Mouse (Mus musculus) MEL (cell line): Measurements from ENCODE around the gene Zfp638. TPM values are rescaled to one million over a fixed set of nuclear protein-coding genes. Genes with fewer than 3 reads are reported as not detected.

Experiments used
- DNase-seq: peaks from one replicate; pipeline ENCODE4 v3.0.0; 2011; ENCODE audit warnings: low read depth, low spot score
- H3K27ac ChIP-seq: 2 replicates; pipeline ENCODE4 v1.5.1; 2012; ENCODE audit warnings: low read depth, mild to moderate bottlenecking, control low read depth, low read length, moderate library complexity; ENCODE audit not compliant: control insufficient read depth
- H3K27me3 ChIP-seq, 2 experiments: fragments of 150-350 bp in 1 of 2; sonication (generic) in 1 of 2; 2 replicates each; pipeline ENCODE4 v1.6.1; 2012; ENCODE audit warnings: low read length in 2 of 2, mild to moderate bottlenecking in 2 of 2, improper control_type of control experiment in 1 of 2, moderate library complexity in 1 of 2; ENCODE audit not compliant: insufficient read depth in 2 of 2, control insufficient read depth in 1 of 2
- H3K36me3 ChIP-seq, 2 experiments: 2 replicates each; pipeline ENCODE4 v1.6.1; 2012 to 2014; ENCODE audit warnings: low read length in 2 of 2, improper control_type of control experiment in 1 of 2, inconsistent platforms in 1 of 2, mild to moderate bottlenecking in 1 of 2; ENCODE audit not compliant: insufficient read depth in 2 of 2, control insufficient read depth in 1 of 2
- H3K4me1 ChIP-seq, 2 experiments: fragments of 150-350 bp in 1 of 2; sonication (generic) in 1 of 2; 2 replicates each; pipeline ENCODE4 v1.6.1; 2012; ENCODE audit warnings: low read length in 2 of 2, improper control_type of control experiment in 1 of 2, mild to moderate bottlenecking in 1 of 2; ENCODE audit not compliant: insufficient read depth in 2 of 2, control insufficient read depth in 1 of 2
- H3K4me3 ChIP-seq, 2 experiments: fragments of 150-350 bp in 1 of 2; sonication (generic) in 1 of 2; 2 replicates each; pipeline ENCODE4 v1.5.1; 2012; ENCODE audit warnings: low read depth in 2 of 2, low read length in 2 of 2, mild to moderate bottlenecking in 2 of 2, moderate library complexity in 2 of 2, control low read depth in 1 of 2, improper control_type of control experiment in 1 of 2; ENCODE audit not compliant: control insufficient read depth in 1 of 2, insufficient read depth in 1 of 2
- H3K79me2 ChIP-seq: 2 replicates; pipeline ENCODE4 v1.6.1; 2012; ENCODE audit warnings: mild to moderate bottlenecking, low read length, moderate library complexity; ENCODE audit not compliant: control insufficient read depth, poor library complexity, insufficient read depth
- H3K9ac ChIP-seq: 2 replicates; pipeline ENCODE4 v1.6.1; 2012; ENCODE audit warnings: low read depth, mild to moderate bottlenecking, control low read depth, low read length, moderate library complexity; ENCODE audit not compliant: control insufficient read depth, poor library complexity, severe bottlenecking
- H3K9me3 ChIP-seq: fragments of 150-350 bp; sonication (generic); replicated peaks from 2 replicates; pipeline ENCODE4 v1.6.1; 2012; ENCODE audit warnings: mild to moderate bottlenecking, low read length, improper control_type of control experiment, moderate library complexity; ENCODE audit not compliant: insufficient read depth
- CHD1 ChIP-seq: IDR thresholded peaks from 2 replicates; pipeline ENCODE4 v1.6.1; 2012; ENCODE audit warnings: low read depth, mild to moderate bottlenecking, inconsistent platforms, low read length, improper control_type of control experiment
- CHD2 ChIP-seq: IDR thresholded peaks from 2 replicates; pipeline ENCODE4 v1.6.1; 2011; ENCODE audit warnings: low read length, improper control_type of control experiment
- CTCF ChIP-seq, 3 experiments: IDR thresholded peaks in 2 of 3; conservative IDR thresholded peaks in 1 of 3; 2 replicates each; pipeline ENCODE4 v1.5.1; 2011 to 2012; ENCODE audit warnings: low read length in 3 of 3, low read depth in 2 of 3, mild to moderate bottlenecking in 2 of 3, improper control_type of control experiment in 1 of 3, inconsistent platforms in 1 of 3, mixed read lengths in 1 of 3, moderate library complexity in 1 of 3; ENCODE audit not compliant: control insufficient read depth in 1 of 3, insufficient read depth in 1 of 3, poor library complexity in 1 of 3, severe bottlenecking in 1 of 3
- E2F4 ChIP-seq: IDR thresholded peaks from 2 replicates; pipeline ENCODE4 v1.6.1; 2011; ENCODE audit warnings: low read depth, low read length, improper control_type of control experiment, borderline replicate concordance
- EP300 ChIP-seq, 2 experiments: IDR thresholded peaks; 2 replicates each; pipeline ENCODE4 v1.6.1; 2011; ENCODE audit warnings: improper control_type of control experiment in 2 of 2, low read length in 2 of 2, low read depth in 1 of 2, mild to moderate bottlenecking in 1 of 2
- GABPA ChIP-seq: IDR thresholded peaks from 2 replicates; pipeline ENCODE4 v1.6.1; 2012; ENCODE audit warnings: low read depth, mild to moderate bottlenecking, inconsistent platforms, low read length, improper control_type of control experiment, moderate library complexity
- HCFC1 ChIP-seq: IDR thresholded peaks from 2 replicates; pipeline ENCODE4 v1.6.1; 2012; ENCODE audit warnings: low read depth, mild to moderate bottlenecking, inconsistent platforms, low read length, improper control_type of control experiment, moderate library complexity
- MXI1 ChIP-seq: IDR thresholded peaks from 2 replicates; pipeline ENCODE4 v1.6.1; 2011; ENCODE audit warnings: mild to moderate bottlenecking, low read depth, low read length, improper control_type of control experiment
- MYC ChIP-seq: IDR thresholded peaks from 2 replicates; pipeline ENCODE4 v1.6.1; 2011; ENCODE audit warnings: low read depth, mild to moderate bottlenecking, low read length, improper control_type of control experiment, moderate library complexity
- NELFE ChIP-seq: IDR thresholded peaks from 2 replicates; pipeline ENCODE4 v1.6.1; 2011; ENCODE audit warnings: low read depth, low read length, improper control_type of control experiment
- POLR2AphosphoS2 ChIP-seq: IDR thresholded peaks from 2 replicates; pipeline ENCODE4 v1.6.1; 2011; ENCODE audit warnings: low read length, improper control_type of control experiment
- RAD21 ChIP-seq: IDR thresholded peaks from 2 replicates; pipeline ENCODE4 v1.6.1; 2011; ENCODE audit warnings: mild to moderate bottlenecking, low read depth, low read length, improper control_type of control experiment
- SIN3A ChIP-seq: IDR thresholded peaks from 2 replicates; pipeline ENCODE4 v1.6.1; 2012; ENCODE audit warnings: low read length, improper control_type of control experiment, inconsistent platforms
- SMC3 ChIP-seq: IDR thresholded peaks from 2 replicates; pipeline ENCODE4 v1.6.1; 2011; ENCODE audit warnings: low read depth, low read length, improper control_type of control experiment
- TAL1 ChIP-seq: IDR thresholded peaks from 2 replicates; pipeline ENCODE4 v1.6.1; 2012; ENCODE audit warnings: mild to moderate bottlenecking, inconsistent platforms, low read length, moderate library complexity, mixed read lengths
- TBP ChIP-seq: IDR thresholded peaks from 2 replicates; pipeline ENCODE4 v1.8.0; 2011; ENCODE audit warnings: low read depth, low read length, improper control_type of control experiment
- ZKSCAN1 ChIP-seq: IDR thresholded peaks from 2 replicates; pipeline ENCODE4 v1.6.1; 2012; ENCODE audit warnings: low read depth, mild to moderate bottlenecking, inconsistent platforms, low read length, improper control_type of control experiment, moderate library complexity
- ZNF384 ChIP-seq: IDR thresholded peaks from 2 replicates; pipeline ENCODE4 v1.6.1; 2012; ENCODE audit warnings: low read depth, mild to moderate bottlenecking, inconsistent platforms, low read length, improper control_type of control experiment
- polyA plus RNA-seq, 2 experiments: library from polyadenylated mRNA; stranded (reverse) in 1 of 2; unstranded in 1 of 2; fragments of >175 nt in 1 of 2; fragments of >200 nt in 1 of 2; gene quantifications; 2 replicates each; pipeline versions ENCODE4 v1.2.1 to v1.2.4; 2012; ENCODE audit warnings: low replicate concordance in 2 of 2, low read depth in 1 of 2; ENCODE audit not compliant: insufficient read length in 2 of 2, insufficient read depth in 1 of 2, missing spikeins in 1 of 2
- total RNA-seq: library from RNA; depleted of rRNA; stranded (reverse); fragments of 300-350 nt; gene quantifications from 2 replicates; pipeline ENCODE4 v1.2.3, GENCODE M21; 2012

The Zfp638 gene
- total and polyA plus RNA-seq, 3 experiments, result 50.1 to 69.0 (median 61.2) TPM

GRCm38 (mm10) chr6:83942806-83943205, 75.9 kb downstream of the Zfp638 start:
- H3K4me3 ChIP-seq, result no peak overlapping the region
- H3K9ac ChIP-seq, result no peak overlapping the region
- no peak for DNase-seq
- no peaks in the 10 kb centered on the region for H3K9me3 ChIP-seq
- peaks cover 0 to 10% of the 10 kb centered on the region in 2 experiments; a peak in 3 of 4 replicates for H3K4me1 ChIP-seq
- TF ChIP-seq TAL1 (no peak), MYC (no peak), GABPA (no peak), CHD1 (no peak), ZNF384 (no peak)
- H3K27ac ChIP-seq, result no peak overlapping the region
- peaks cover 10 to 46% of the 10 kb centered on the region in 2 experiments for H3K36me3 ChIP-seq
- no peaks in the 10 kb centered on the region for H3K27me3 ChIP-seq
- no peaks in the 10 kb centered on the region; the same call in 1 of the 2 replicates for H3K79me2 ChIP-seq

GRCm38 (mm10) chr6:83953603-83954002, 86.7 kb downstream of the Zfp638 start:
- H3K79me2 ChIP-seq, result no peaks in the 10 kb centered on the region
- no peak overlapping the region for H3K9ac ChIP-seq
- peaks cover 11 to 47% of the 10 kb centered on the region in 2 experiments for H3K36me3 ChIP-seq
- H3K27me3 ChIP-seq, result no peaks in the 10 kb centered on the region
- no peak for DNase-seq
- TF ChIP-seq MYC, result no peak
- TF ChIP-seq SIN3A, result no peak
- no peak for TF ChIP-seq E2F4
- no peak for TF ChIP-seq RAD21
- no peak for TF ChIP-seq CTCF (IDR thresholded peaks at IDR 0.05 in 2 of 3, conservative IDR thresholded peaks at IDR 0.05 in 1 of 3; ENCODE audit: control insufficient read depth in 1 of 3, insufficient read depth in 1 of 3, low read depth in 2 of 3, low read length in 3 of 3, poor library complexity in 1 of 3, severe bottlenecking in 1 of 3)
- TF ChIP-seq GABPA, result no peak
- no peak for TF ChIP-seq SMC3
- peak; percentile 65 for TF ChIP-seq ZNF384
- H3K27ac ChIP-seq, result no peak overlapping the region
- H3K4me3 ChIP-seq, result no peak overlapping the region
- H3K9me3 ChIP-seq, result no peaks in the 10 kb centered on the region
- peaks cover 7 to 10% of the 10 kb centered on the region in 2 experiments; a peak in 3 of 4 replicates for H3K4me1 ChIP-seq

- no peak overlapping the region for H3K4me3 ChIP-seq
- no peaks in the 10 kb centered on the region for H3K9me3 ChIP-seq
- H3K79me2 ChIP-seq, result no peaks in the 10 kb centered on the region
- TF ChIP-seq CHD2, result no peak
- TF ChIP-seq EP300 (IDR thresholded peaks at IDR 0.05; ENCODE audit: low read depth in 1 of 2, low read length in 2 of 2), result no peak
- no peak for TF ChIP-seq HCFC1
- no peak for TF ChIP-seq GABPA
- no peak for TF ChIP-seq NELFE
- TF ChIP-seq POLR2AphosphoS2, result no peak
- TF ChIP-seq RAD21, result no peak
- TF ChIP-seq CHD1, result no peak
- no peak for TF ChIP-seq TBP
- TF ChIP-seq E2F4, result no peak
- TF ChIP-seq SMC3, result no peak
- TF ChIP-seq MXI1, result no peak
- no peak for TF ChIP-seq ZKSCAN1
- H3K9ac ChIP-seq, result no peak overlapping the region
- DNase-seq, result no peak
- H3K4me1 ChIP-seq, result no peaks in the 10 kb centered on the region
- no peaks in the 10 kb centered on the region for H3K27me3 ChIP-seq
- H3K36me3 ChIP-seq, result peaks cover 0 to 29% of the 10 kb centered on the region in 2 experiments; a peak in 2 of 4 replicates
- H3K27ac ChIP-seq, result no peak overlapping the region
These were observed 120.7 kb downstream of the Zfp638 start for GRCm38 (mm10) chr6:83987642-83988041.
